Mouse (Mus musculus): ENCODE results near the gene Inpp5d. TPM values are rescaled to one million over a fixed set of nuclear protein-coding genes. Genes with fewer than 3 reads are reported as not detected.

The Inpp5d gene
- polyA plus RNA-seq, 1 experiment, result 19.8 TPM

GRCm38 (mm10) chr1:87689661-87690341 lies 69.7 kb downstream of the Inpp5d start:
- DNase-seq (ENCODE audit: extremely low spot score in 1 of 2, low spot score in 1 of 2), result no peak

- no peak for DNase-seq (ENCODE audit: extremely low spot score in 1 of 2, low spot score in 1 of 2)
These were observed 76.2 kb downstream of the Inpp5d start for GRCm38 (mm10) chr1:87696358-87696757.

GRCm38 (mm10) chr1:87698010-87698409 lies 77.9 kb downstream of the Inpp5d start:
- DNase-seq (ENCODE audit: extremely low spot score in 1 of 2, low spot score in 1 of 2), result no peak

- peak; percentile 44 to 51 for DNase-seq (ENCODE audit: extremely low spot score in 1 of 2, low spot score in 1 of 2)
These were observed 79.9 kb downstream of the Inpp5d start for GRCm38 (mm10) chr1:87699890-87700448.

GRCm38 (mm10) chr1:87704230-87704629 lies 84.1 kb downstream of the Inpp5d start:
- no peak for DNase-seq (ENCODE audit: extremely low spot score in 1 of 2, low spot score in 1 of 2)

GRCm38 (mm10) chr1:87706361-87706760 lies 86.2 kb downstream of the Inpp5d start:
- no peak for DNase-seq (ENCODE audit: extremely low spot score in 1 of 2, low spot score in 1 of 2)

GRCm38 (mm10) chr1:87709020-87709419 lies 88.9 kb downstream of the Inpp5d start:
- DNase-seq (ENCODE audit: extremely low spot score in 1 of 2, low spot score in 1 of 2), result peak; percentile 82 to 83

GRCm38 (mm10) chr1:87709661-87710270 lies 89.7 kb downstream of the Inpp5d start:
- no peak for DNase-seq (ENCODE audit: extremely low spot score in 1 of 2, low spot score in 1 of 2)

- DNase-seq (ENCODE audit: extremely low spot score in 1 of 2, low spot score in 1 of 2), result no peak
These were observed 92.0 kb downstream of the Inpp5d start for GRCm38 (mm10) chr1:87711938-87712613.

- DNase-seq (ENCODE audit: extremely low spot score in 1 of 2, low spot score in 1 of 2), result no peak
These were observed 92.5 kb downstream of the Inpp5d start for GRCm38 (mm10) chr1:87712614-87712971.

GRCm38 (mm10) chr1:87721382-87721781 lies 101.3 kb downstream of the Inpp5d start:
- peak in 1 of 2 experiments; percentile 80 for DNase-seq (ENCODE audit: extremely low spot score in 1 of 2, low spot score in 1 of 2)

GRCm38 (mm10) chr1:87722081-87722480 lies 102.0 kb downstream of the Inpp5d start:
- DNase-seq (ENCODE audit: extremely low spot score in 1 of 2, low spot score in 1 of 2), result peak in 1 of 2 experiments; percentile 32

- no peak for DNase-seq (ENCODE audit: extremely low spot score in 1 of 2, low spot score in 1 of 2)
These were observed 103.2 kb downstream of the Inpp5d start for GRCm38 (mm10) chr1:87723351-87723750.

- DNase-seq (ENCODE audit: extremely low spot score in 1 of 2, low spot score in 1 of 2), result no peak
These were observed 109.0 kb downstream of the Inpp5d start for GRCm38 (mm10) chr1:87729070-87729469.

- no peak for DNase-seq (ENCODE audit: extremely low spot score in 1 of 2, low spot score in 1 of 2)
These were observed 109.7 kb downstream of the Inpp5d start for GRCm38 (mm10) chr1:87729850-87730249.

- no peak for DNase-seq (ENCODE audit: extremely low spot score in 1 of 2, low spot score in 1 of 2)
These were observed 110.2 kb downstream of the Inpp5d start for GRCm38 (mm10) chr1:87730271-87730670.

- DNase-seq (ENCODE audit: extremely low spot score in 1 of 2, low spot score in 1 of 2), result peak; percentile 70 to 78
These were observed 113.1 kb downstream of the Inpp5d start for GRCm38 (mm10) chr1:87733212-87733611.

- DNase-seq (ENCODE audit: extremely low spot score in 1 of 2, low spot score in 1 of 2), result peak; percentile 45 to 72
These were observed 114.0 kb downstream of the Inpp5d start for GRCm38 (mm10) chr1:87734153-87734552.

GRCm38 (mm10) chr1:87740584-87741290 lies 120.6 kb downstream of the Inpp5d start:
- DNase-seq (ENCODE audit: extremely low spot score in 1 of 2, low spot score in 1 of 2), result peak; percentile 46 to 66

- no peak for DNase-seq (ENCODE audit: extremely low spot score in 1 of 2, low spot score in 1 of 2)
These were observed 129.4 kb downstream of the Inpp5d start for GRCm38 (mm10) chr1:87749360-87749973.
